Mouse (Mus musculus) large intestine, adult 2 months (tissue): Measurements from ENCODE around the gene Acer3. TPM values are rescaled to one million over a fixed set of nuclear protein-coding genes. Genes with fewer than 3 reads are reported as not detected.
A peak's percentile ranks its signal among the peaks of the same experiment; 100 is the strongest.

Experiments
- DNase-seq: peaks from one replicate; pipeline ENCODE4 v3.0.0-alpha.2; 2012; ENCODE audit warnings: low read depth, low spot score
- WGBS: fragments of 180-500 bp; shearing (Covaris S2); methylation state at CpG from one replicate; pipeline ENCODE4 v1.1.7; 2018; 5-methylcytosine and 5-hydroxymethylcytosine counted together
- polyA plus RNA-seq: library from polyadenylated mRNA; depleted of rRNA; stranded (reverse); fragments of >200 nt; gene quantifications from 2 replicates; pipeline ENCODE4 v1.2.3, GENCODE M21; 2012; rRNA removed

Acer3 gene
- polyA plus RNA-seq = 8.9 and 13.4 TPM in 2 replicates

DNA sequence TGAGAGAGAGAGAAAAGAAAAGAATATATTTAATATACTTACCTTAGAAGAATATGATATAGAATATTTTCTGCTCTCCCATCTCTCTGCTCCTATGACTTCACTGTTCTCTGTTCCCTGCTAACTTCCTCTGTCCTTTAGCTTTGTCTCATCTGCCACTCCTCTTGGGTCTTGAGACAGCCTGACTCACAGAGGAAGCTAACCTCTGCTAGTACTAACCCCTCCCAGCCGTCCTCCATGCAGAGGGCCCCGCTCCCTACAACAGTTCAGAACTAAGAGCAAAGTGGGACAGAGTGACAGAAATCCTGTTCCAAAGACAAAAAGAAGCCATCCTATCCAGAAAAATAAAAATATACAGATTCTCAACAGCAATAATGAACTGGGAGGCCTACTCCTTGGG, at the start of gene Acer3:
TSS of gene Acer3 (minus strand) at position 126 of the 400 bp plus-strand sequence.
- 92% methylated on average over 2 of the region's 2 CpGs for WGBS
- DNase-seq = no peak

DNA sequence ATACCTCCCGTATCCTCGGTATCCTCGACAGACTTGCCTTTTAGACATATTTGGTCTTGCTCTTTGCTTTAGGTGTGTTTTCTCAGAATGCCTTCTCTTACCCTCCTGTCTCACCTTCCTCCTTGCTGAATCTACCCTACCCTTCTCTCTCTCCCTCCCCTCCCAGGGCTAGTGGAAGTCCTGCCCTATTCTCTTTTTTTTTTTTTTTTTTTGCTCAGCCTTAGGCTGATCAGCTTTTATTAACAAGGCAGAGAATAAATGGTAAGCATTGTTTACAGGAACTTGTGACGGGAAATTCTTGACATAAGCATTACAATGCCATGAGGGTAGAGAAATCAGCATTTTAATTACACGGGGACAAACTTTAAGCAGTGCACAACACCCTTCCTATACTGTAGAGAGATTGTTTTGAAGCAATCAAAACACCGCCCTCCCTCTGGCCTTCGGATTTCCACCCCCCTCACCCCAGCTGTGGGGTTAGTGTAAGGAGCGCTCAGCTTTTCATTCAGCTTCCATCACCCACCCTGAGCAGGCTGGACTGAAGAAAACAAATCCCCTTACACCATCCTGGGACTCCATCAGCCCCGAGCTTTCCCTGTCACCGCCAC, 48.9 kb upstream of the Acer3 start:
- DNase-seq = no peak
- 78% methylated on average over 10 of the region's 10 CpGs for WGBS

DNA sequence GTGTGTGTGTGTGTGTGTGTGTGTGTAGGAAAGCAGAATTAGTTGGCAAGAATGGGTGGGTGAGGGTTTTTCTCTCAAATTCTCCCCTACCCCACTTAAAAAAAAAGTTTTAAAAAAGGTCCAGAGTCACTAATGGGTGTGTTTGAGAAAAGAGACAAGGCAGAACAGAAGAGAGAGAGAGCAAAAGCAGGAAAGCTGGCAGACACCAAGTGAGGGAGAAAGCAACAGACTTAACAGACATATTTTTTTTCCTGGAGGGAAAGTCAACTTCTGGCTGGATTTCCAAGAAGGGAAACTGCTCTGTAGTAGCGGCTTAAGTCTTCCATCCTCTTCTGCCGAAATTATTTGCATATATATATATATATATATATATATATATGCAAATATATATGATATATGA, 40.7 kb upstream of the Acer3 start:
- DNase-seq = no peak
- 13% methylated on average over 2 of the region's 2 CpGs for WGBS

DNA sequence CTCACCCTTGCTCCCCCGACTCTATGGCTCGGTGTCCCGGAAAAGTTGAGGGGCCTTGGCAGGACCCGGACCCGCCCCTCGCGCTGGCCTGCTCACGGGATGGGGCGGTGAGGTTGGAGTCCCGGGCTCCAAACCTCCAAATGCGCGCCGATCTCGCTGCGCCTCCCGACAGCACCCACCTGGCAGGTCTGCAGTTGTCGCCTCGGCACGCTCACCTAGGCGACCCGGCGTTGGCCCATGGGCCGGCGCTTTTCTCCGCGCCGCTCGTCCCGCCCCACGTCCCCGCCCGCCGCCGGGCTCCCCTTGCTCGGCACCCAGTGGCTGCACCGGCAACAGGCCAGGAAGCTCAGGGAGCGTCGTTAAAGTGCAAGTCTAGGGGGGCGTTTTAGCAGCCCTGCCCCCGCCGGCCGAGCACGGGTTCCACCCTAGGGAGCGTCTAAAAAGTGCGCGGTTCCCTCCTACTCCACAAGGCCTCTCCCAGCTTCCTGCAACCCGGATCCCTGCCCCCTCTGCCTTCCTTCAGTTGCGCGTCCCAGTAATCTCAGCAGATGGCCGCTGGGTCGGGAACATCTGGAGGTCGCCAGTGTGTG, 40.1 kb upstream of the Acer3 start, which contains the start of gene Tsku:
TSS of gene Tsku (minus strand) at position 266 of the 590 bp plus-strand sequence.
- peak; percentile 80 for DNase-seq
- under 1% methylated on average over 52 of the region's 52 CpGs for WGBS

DNA sequence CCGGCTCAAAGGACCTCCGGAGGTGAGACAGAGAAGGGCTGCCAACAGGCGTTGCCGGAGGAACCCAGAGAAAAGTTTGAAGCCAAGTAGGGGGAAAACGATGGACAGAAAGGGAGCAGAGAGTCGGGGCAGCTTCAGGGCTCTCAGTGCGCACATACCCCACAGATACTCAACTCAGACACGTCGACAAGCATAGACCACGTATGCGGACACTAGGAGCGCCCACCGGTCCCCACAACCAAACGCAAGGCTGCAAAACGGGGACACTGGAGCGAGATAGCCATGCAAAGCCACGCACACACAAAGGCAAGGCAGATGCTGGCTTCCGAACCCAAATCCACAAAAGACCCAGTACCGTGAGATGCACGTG, 39.6 kb upstream of the Acer3 start:
- DNase-seq = no peak
- under 1% methylated on average over 20 of the region's 20 CpGs for WGBS

DNA sequence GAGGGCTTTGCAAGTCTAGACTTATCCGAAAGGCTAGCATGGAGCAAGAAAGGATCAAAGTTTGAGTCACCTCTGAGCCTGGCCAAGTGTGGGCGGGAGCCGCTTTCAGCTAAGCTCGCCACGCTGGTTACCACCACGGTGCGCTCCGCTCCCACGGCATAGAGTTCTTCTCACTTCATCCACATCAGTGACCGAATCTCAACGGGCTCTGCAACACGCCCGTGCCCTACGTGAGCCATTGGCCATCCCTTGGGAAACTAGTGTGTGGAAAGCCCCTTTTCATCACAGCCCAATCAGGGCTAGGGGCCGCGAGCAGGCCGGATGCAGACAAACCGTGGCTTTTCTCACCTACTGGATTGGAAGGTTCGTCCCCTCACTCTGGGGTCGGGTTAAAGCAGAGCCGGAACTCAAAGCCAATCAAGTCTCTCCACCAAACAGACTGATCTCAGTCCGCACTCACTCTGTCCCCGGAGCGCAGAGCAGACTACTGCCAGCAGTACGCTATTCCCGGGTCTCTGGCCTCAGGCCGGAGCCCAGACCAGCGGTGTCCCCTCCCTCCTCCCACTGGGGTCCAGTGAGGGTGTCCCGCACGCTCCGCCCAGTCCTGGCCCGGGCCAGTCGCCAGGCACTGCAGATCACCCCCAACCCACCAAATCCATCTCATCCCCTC, 39.1 kb upstream of the Acer3 start:
- no peak for DNase-seq
- 4% methylated on average over 33 of the region's 33 CpGs for WGBS

DNA sequence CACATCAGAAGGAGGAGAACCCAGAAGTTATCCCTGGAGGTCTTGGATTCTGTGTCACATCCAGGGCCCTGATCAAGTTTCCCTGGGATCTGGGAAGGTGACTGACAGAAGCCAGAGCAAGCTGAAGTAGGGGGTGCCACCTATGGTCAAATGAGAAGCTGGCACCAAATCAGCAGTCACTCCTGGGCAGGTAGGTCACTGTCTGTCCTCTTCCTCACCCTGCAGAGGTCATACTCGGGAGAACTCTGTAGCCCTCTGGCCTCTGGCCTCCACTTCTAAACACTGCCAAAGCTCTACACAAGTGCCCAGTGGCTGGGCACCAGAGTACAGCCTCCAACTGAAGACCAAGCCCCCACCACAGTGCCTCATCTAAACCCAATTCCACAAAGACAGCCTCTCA, 37.0 kb upstream of the Acer3 start:
- WGBS = 89% methylated on average over 1 of the region's 1 CpGs
- no peak for DNase-seq

DNA sequence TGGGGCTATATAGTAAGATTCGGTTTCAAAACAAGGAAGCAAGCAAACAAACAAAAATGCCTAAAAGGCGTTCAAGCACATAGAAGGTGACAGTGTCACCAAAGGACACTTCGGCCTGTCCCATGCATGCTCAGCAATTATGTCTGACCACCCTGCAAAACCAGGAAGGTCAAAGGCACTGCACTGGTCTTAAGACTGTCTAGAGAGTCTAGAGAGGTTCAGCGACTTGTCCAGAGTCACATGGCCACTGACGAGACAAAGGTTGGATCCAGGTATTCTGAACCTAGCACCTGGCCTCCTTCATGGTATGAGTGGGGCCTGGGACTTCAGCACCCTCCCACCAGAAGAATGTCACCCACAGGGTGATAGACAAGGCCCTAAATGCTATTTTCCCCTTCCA, 36.3 kb upstream of the Acer3 start:
- DNase-seq = no peak
- WGBS = 79% methylated on average over 5 of the region's 5 CpGs

DNA sequence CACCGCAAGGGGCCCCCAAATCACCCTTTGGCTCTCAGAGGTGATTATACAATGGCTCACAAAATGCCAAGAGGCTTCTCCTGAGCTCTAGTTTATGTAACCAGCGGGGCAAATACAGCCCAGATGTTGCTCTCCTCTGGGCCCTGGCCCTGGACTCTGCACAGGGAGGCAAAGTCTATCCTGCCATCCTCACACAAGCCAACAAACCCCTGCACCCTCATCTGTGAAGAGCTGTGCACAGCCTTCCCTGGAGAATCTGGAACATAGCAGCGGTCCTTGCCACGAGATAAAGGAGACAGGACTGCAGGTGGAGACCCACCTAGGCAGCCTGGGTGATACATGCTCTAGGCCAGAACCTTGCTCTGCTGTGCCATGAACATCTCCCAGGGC, 33.9 kb upstream of the Acer3 start:
- DNase-seq = no peak
- WGBS = 50% methylated on average over 4 of the region's 4 CpGs

DNA sequence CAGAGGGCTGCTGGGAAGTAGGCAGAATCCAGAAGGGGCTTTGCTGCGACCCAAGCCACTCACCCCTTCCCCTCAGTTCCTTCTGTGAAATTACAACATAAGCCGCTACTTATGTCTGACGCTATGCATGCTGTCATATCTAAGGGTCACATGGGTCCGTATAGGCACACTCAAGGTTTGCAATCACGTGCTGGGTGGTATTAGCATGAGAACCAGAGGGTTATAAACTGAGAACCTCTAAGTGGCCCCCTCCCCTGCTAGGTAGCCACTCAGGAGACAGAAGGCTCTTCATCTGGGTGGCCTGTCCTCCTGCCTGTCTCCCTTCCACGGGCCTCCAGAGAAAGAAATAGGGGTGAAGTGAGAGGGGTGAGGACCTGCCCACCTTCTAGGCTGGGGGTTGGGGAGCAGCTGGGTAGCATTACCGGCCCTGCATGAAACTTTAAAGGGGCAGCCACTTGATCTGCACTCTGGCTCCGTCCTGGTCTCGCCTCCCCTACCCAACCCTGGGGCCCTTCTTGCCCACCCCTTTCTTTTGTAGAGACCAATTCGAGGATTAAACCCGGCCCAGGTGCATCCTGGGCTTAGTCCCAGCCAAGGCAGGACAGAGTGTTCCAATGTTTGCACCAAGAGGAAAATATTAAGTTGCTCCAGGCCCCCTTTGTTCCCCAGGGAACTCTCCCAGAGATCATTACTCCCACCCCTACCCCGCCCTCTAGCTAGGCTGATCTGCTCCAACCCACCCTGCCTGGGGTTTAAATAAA, 33.3 kb upstream of the Acer3 start:
- DNase-seq = no peak
- 62% methylated on average over 12 of the region's 12 CpGs for WGBS

DNA sequence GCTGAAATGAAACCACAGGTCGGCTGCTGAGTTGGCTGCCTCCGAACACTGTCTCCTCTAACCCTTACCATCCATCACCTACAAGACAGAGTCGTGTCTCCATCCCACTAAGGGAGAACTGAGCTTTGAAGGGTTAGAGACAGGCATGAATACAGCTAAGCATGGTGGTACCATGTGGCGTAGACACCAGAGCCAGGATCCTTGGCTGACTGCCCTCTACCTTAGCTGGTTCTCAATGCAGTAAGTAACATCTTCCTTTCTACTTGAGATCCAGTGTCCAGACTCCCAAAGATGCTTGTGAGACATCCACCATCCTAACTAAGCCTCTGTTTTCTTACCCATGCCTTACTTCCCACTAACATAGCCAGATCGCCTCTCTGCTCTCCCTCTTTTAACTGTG, 32.6 kb upstream of the Acer3 start:
- WGBS = 94% methylated on average over 5 of the region's 5 CpGs

DNA sequence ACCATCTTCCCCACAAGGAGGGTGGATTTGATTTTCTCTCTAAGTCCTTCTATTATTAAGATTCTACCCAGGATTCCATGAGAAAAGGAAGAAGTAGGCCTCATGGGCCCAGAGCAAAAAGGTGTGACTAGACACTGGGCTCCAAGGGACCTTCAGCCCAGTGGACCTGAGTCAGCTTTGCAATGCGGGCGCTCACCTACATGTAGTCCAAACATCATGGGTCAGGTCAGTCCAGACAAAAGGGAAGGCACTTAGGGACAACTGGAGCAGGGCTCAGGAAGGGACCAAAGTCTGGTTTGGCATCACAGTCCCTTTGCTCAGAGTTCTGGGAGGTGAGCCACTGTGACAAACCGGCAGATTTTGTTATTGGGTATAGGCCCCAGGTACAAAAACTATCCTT, 30.5 kb upstream of the Acer3 start:
- DNase-seq = no peak
- 93% methylated on average over 3 of the region's 3 CpGs for WGBS

More for the DNA sequence above, 32.6 kb upstream of the Acer3 start:
- no peak for DNase-seq

DNA sequence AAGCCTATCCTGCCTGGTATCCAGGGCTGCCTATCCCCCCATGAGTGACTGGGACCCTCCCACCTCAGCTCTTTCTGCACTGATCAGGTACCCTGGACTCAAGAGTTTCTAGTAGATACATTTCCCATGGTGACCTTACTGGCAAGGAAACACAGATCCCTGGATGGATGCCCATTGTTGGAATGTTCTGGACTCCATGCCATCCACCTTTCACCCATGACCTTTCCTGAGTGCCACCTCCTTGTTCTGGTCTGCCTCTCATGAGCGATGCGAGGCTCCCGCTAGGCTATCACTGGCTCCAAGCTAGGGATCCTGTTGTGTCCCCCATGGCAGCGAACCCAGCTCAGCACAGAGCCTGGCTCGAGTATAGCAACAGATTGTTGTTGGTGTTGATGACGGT, 28.8 kb upstream of the Acer3 start:
- DNase-seq = no peak
- WGBS = 92% methylated on average over 6 of the region's 6 CpGs

DNA sequence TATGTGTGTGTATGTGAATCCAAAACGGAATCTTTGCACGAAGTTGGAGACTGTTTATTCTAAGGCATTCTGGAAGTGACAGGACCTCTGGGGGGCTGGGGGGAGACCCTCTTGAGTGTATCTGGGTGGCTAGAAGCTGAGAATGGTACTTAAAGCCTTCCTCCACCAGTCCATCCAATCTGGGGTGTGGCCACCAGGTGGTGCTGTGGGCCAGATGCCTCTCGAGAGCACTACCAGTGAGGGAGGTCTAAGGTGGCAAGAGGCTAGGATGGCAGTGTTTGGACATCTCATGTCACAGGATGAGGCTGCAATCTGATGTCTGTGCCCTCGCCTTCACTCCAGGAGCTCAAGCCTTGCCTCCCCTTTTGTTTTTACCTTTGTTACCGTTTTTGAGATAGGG, 28.1 kb upstream of the Acer3 start:
- 16% methylated on average over 5 of the region's 5 CpGs for WGBS
- DNase-seq = peak; percentile 56

DNA sequence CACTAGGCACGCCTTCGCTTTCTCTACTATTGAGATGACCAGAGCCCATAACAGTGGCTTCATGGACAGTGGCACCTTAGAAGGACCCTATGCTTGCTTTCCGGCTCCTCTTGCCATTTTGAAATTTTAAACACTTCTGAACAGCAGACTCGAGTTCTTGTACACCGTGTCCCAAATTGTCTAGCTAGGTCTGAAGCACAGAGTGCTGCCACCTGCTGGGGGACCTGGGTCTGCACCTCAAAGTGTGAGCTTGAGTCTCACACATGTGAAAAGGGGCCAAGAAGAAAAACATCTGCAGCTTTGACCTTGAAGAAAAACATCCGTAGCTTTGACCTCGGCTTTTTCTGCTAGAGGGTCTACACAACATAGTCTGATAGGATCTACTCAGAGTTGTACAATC, 27.0 kb upstream of the Acer3 start:
- 43% methylated on average over 7 of the region's 7 CpGs for WGBS
- DNase-seq = no peak

DNA sequence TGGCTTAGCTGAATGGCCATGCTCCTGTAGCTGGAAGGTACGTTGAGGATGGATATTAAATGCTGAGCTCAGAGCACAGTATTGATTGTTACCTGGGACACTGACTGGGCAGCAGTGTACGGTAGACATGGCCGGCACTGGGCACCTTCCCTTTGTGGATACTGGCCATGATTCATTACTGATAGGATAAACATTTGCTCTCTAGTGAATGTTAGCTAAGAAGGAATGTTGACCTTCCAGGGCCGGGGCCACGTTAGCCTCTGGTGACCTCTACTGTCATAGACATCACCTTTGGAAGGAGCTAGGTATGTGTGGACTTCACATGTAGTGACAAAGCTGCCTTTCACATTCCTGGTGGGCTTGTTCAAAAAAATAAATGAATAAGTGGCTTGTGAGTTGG, 26.5 kb upstream of the Acer3 start:
- WGBS = 22% methylated on average over 5 of the region's 5 CpGs
- DNase-seq = no peak

DNA sequence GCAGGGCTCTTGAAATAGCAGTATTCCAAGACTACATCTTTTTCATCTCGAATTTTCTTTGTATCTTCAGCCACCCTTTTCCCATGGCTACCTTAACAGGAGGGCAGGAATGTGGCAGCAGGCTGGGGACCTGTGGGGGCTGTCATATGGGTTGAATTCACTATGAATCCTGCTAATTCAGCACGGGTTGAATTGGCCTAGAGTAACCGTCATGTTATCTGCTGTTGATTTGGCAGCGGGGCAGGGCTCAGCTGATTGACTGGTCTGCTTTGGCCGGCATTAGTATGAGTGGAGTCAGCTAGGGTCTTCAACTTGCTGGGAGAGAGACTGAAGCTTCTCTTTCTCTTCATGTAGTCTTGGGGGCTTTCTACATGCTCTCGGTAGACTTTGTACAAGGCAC, 24.0 kb upstream of the Acer3 start:
- WGBS = 69% methylated on average over 6 of the region's 6 CpGs
- no peak for DNase-seq

DNA sequence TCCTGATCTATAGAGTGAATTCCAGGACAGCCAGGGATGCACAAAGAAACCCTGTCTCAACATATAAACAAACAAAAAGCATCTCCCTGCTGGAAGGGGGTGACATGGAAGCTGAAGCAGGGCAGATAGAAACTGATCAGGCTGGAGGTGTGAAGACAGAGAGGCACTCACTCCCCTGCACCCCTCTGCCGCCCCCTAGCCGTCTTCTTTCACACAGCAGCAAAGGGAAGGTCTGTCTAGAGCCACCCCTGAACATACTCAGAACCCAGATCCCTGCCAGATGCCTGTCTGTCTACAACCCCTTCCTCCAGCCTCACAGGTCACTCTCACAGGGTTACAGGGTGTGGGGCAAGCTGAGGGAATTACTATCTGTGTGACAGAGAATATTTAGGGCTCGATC, 23.4 kb upstream of the Acer3 start:
- WGBS = 33% methylated on average over 3 of the region's 3 CpGs
- DNase-seq = no peak

DNA sequence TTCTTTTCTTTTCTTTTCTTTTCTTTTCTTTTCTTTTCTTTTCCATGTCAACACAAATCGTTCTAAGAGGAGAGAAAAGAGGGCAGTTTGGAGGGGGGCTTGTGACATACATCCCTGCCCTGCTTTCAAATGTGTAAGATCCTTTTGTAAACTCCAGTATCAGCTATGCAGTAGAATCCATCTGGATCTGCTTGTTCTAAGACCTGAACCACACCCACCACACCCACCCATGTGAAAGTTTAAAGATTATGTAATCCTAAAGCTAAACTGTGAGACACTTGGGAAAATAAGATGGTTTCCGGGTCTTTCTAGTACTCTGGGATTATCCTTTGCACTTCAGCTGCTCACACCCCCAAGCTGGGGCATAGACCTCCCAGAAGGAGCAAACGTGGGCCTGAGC, 21.2 kb upstream of the Acer3 start:
- WGBS = 36% methylated on average over 3 of the region's 3 CpGs
- no peak for DNase-seq

DNA sequence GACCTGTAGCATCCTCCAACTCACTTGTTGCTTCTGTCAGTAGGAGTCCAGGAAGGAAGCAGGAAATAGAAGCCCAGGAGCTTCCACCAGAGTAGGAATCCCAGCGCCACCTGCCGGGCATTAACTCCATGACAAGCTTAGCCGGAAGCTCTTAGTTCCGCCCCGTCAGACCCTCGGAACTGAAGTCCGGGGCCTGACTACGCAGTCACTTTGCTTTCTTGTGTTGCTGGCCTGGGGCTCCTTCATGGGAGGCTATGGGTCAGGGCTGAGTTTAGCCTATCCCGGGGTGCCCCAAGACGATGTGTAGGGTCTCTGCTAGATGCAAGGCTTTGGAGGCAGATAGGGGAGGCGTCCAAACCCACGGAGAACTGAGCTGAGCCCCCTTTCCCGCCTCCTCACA, 20.5 kb upstream of the Acer3 start:
- DNase-seq = peak; percentile 57
- 2% methylated on average over 13 of the region's 13 CpGs for WGBS

DNA sequence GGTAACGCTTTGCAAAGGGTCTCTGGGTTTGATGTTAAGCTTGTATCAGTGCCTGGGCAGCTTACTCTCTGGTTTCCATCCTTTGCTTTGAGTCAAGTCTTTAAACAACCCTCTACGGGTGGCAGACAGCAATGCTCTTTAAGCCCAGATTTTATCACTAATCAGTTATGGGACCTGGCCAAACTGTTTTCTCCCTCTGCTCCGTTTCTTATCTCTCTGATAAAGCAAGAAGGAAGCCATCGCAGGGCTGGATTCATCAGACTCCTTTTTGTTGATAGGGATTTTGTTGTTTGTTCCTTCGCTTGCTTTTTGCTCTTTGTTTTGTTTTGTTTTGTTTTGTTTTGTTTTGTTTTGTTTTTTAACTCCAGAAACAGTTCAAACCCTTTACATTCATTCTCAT, 19.3 kb upstream of the Acer3 start:
- WGBS = 71% methylated on average over 5 of the region's 5 CpGs
- no peak for DNase-seq
